Mouse (Mus musculus) small intestine, adult 2 months (tissue): ENCODE measurements around the gene Trim34b. TPM values are rescaled to one million over a fixed set of nuclear protein-coding genes. Genes with fewer than 3 reads are reported as not detected.
"Not testable (repeated sequence)": the region's sequence is repeated elsewhere in the genome, so short reads cannot be mapped to it uniquely, and the experiment has no call there.

ENCODE experiments used
- H3K27ac ChIP-seq: fragments of 200-500 bp; 2 replicates; pipeline ENCODE4 v1.5.1; 2012; ENCODE audit warnings: low read depth, low read length, control low read depth, inconsistent platforms; ENCODE audit not compliant: insufficient read depth
- H3K27me3 ChIP-seq: fragments of 200-500 bp; 2 replicates; pipeline ENCODE4 v1.6.1; 2012; ENCODE audit warnings: mild to moderate bottlenecking, moderate library complexity, low read length, inconsistent platforms; ENCODE audit not compliant: control insufficient read depth, insufficient read depth
- H3K36me3 ChIP-seq: fragments of 200-500 bp; 2 replicates; pipeline ENCODE4 v1.6.1; 2012; ENCODE audit warnings: mild to moderate bottlenecking, low read length, control low read depth, inconsistent platforms; ENCODE audit not compliant: control insufficient read depth, insufficient read depth
- H3K4me1 ChIP-seq: fragments of 200-500 bp; 2 replicates; pipeline ENCODE4 v1.6.1; 2012; ENCODE audit warnings: low read length, inconsistent platforms, mixed read lengths; ENCODE audit not compliant: control insufficient read depth, insufficient read depth, insufficient read length
- H3K4me3 ChIP-seq: fragments of 200-500 bp; 2 replicates; pipeline ENCODE4 v1.5.1; 2012; ENCODE audit warnings: low read depth, mild to moderate bottlenecking, control low read depth, inconsistent platforms, low read length, moderate library complexity
- CTCF ChIP-seq: fragments of 200-500 bp; IDR thresholded peaks from 2 replicates; pipeline ENCODE4 v1.5.1; 2012; ENCODE audit warnings: low read depth, mild to moderate bottlenecking, control low read depth, inconsistent platforms, low read length, moderate library complexity, mixed read lengths; ENCODE audit not compliant: insufficient replicate concordance, insufficient read length; ENCODE audit errors: extremely low read depth
- POLR2A ChIP-seq: fragments of 200-500 bp; IDR thresholded peaks from 2 replicates; pipeline ENCODE4 v1.6.1; 2012; ENCODE audit warnings: low read depth, mild to moderate bottlenecking, control low read depth, inconsistent platforms, low read length, moderate library complexity
- WGBS: fragments of 180-500 bp; shearing (Covaris S2); methylation state at CpG from one replicate; pipeline ENCODE4 v1.1.7; 2018; 5-methylcytosine and 5-hydroxymethylcytosine counted together
- polyA plus RNA-seq: library from polyadenylated mRNA; depleted of rRNA; stranded (reverse); fragments of >200 nt; gene quantifications from 2 replicates; pipeline ENCODE4 v1.2.3, GENCODE M21; 2012; rRNA removed

Gene Trim34b
- polyA plus RNA-seq, 1 experiment, result 0.10 TPM

- Histone ChIP-seq H3K27ac (peak overlapping the region; percentile 77), H3K36me3 (peaks cover 11% of the 10 kb centered on the region)
- H3K27me3 ChIP-seq, H3K4me1 ChIP-seq, H3K4me3 ChIP-seq: not testable (repeated sequence)
- WGBS, result 35% methylated on average over 4 of the region's 4 CpGs
Observed at GRCm38 (mm10) chr7:104348043-104348442, 18.8 kb downstream of the Trim34b start.

GRCm38 (mm10) chr7:104352717-104353599, 23.7 kb downstream of the Trim34b start, which contains the start of gene Trim12c:
Gene Trim12c (minus strand): TSS chr7:104353362.
- Histone ChIP-seq H3K27me3 (no peaks in the 10 kb centered on the region), H3K4me3 (peak within 1 kb of the TSS; percentile 56), H3K27ac (peak within 1 kb of the TSS; percentile 89), H3K36me3 (no peaks in the 10 kb centered on the region), H3K4me1 (peaks cover 6% of the 10 kb centered on the region; the same call in 1 of the 2 replicates)
- TF ChIP-seq POLR2A (peak; percentile 37; the same call in 1 of the 2 replicates), CTCF (no peak)
- WGBS, result under 1% methylated on average over 14 of the region's 14 CpGs

GRCm38 (mm10) chr7:104353600-104353967, 24.3 kb downstream of the Trim34b start:
- Histone ChIP-seq H3K36me3 (no peaks in the 10 kb centered on the region), H3K4me3 (no peak overlapping the region), H3K4me1 (0 out of 2 replicates have a peak, but pooled peaks cover 3% of the 10 kb centered on the region), H3K27me3 (no peaks in the 10 kb centered on the region), H3K27ac (peak overlapping the region; percentile 42)
- WGBS, result 50% methylated on average over 2 of the region's 2 CpGs
- TF ChIP-seq POLR2A (no peak), CTCF (no peak)

DNA sequence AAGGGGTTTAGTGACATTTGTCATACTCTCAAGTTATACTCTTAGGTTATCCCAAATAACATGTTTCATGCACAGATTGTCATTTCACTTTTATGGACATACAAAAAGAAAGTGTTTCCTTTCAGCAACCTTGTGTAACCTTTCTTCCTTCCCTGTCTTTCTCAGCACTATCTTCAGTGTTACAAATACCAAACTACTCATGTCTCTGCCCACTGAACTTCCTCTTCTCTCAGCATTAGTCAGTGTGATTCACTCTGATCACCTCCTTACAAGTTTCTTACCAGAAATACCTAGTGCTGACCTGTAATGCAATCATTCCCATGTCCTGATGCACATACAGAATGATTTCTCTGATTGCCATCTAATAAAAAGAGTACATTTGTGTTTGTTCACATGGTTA, 37.1 kb downstream of the Trim34b start:
- no peak for TF ChIP-seq CTCF
- TF ChIP-seq POLR2A, result no peak

DNA sequence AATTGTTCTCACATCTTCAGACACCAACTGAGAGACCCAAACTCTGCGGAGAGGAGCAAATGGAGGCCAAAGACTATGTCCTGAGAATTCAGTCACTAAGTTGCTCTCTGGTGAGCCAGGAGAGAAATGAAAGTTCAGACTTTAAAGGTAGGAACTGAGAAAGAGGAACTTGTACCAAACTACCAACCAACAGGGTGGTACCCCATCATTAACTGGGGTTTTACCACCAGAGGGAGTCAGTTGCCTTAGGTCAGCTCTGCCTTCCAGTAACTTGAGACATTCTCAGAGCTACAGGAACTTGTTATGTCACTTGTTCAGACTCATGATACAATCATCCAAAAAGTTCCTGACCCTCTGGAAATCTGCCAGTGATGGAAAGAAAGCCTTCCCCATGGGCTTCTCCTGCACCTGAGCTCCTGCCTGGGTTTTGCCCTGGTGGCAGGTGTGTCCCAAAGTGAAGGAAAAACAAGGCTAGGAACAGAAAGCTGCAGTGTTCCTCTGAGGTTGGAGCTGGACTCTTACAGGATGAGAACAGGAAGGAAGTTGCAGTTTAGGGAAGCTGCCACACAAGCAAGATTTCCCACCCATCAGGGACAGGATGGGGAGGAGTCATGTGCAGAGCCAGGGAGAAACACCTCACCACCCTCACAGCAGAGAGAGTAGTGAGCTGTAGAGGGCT, 40.6 kb downstream of the Trim34b start, which contains the start of gene Trim30b:
Trim30b (minus strand) TSS at position 149 of the 679 bp plus-strand sequence.
- Histone ChIP-seq H3K4me3 (no peak within 1 kb of the TSS), H3K27ac (0 out of 2 replicates have a peak within 1 kb of the TSS, but pooled peaks have one; percentile 15), H3K27me3 (no peaks in the 10 kb centered on the region), H3K4me1 (no peaks in the 10 kb centered on the region), H3K36me3 (no peaks in the 10 kb centered on the region)
- WGBS, result 74% methylated on average over 1 of the region's 1 CpGs
- TF ChIP-seq CTCF, result no peak
- TF ChIP-seq POLR2A, result no peak

More for the DNA sequence above, 37.1 kb downstream of the Trim34b start:
- no peaks in the 10 kb centered on the region for H3K4me1 ChIP-seq
- no peaks in the 10 kb centered on the region for H3K27me3 ChIP-seq
- H3K36me3 ChIP-seq, result no peaks in the 10 kb centered on the region
- no peak overlapping the region for H3K27ac ChIP-seq
- no peak overlapping the region for H3K4me3 ChIP-seq

Other genes starting within 250 kb of the Trim34b start
- gene Olfr645, start 244.0 kb upstream of the Trim34b start, polyA plus RNA-seq, result not detected in 2 replicates
- not detected in 2 replicates for gene Olfr646, start 224.6 kb upstream of the Trim34b start, polyA plus RNA-seq
- gene Ubqln5, start 199.6 kb upstream of the Trim34b start, polyA plus RNA-seq, result not detected in 2 replicates
- gene Olfr643, start 192.1 kb upstream of the Trim34b start, polyA plus RNA-seq, result not detected in 2 replicates
- gene Ubqln3, start 186.2 kb upstream of the Trim34b start, polyA plus RNA-seq, result not detected in 2 replicates
- gene Ubqlnl, start 178.9 kb upstream of the Trim34b start, polyA plus RNA-seq, result not detected in 2 replicates
- gene Olfm5, start 164.6 kb upstream of the Trim34b start, polyA plus RNA-seq, result not detected in 2 replicates
- gene Olfr648, start 146.1 kb upstream of the Trim34b start, polyA plus RNA-seq, result not detected in 2 replicates
- not detected in 2 replicates for gene Olfr649, start 133.5 kb upstream of the Trim34b start, polyA plus RNA-seq
- gene Trim6, start 110.7 kb upstream of the Trim34b start, polyA plus RNA-seq, result 0.44 and 0.61 TPM in 2 replicates
- 2.1 and 5.8 TPM in 2 replicates for gene Trim34a, start 85.0 kb upstream of the Trim34b start, polyA plus RNA-seq
- gene Trim5, start 41.4 kb upstream of the Trim34b start, polyA plus RNA-seq, result 0.67 and 0.70 TPM in 2 replicates
- gene Trim12a, start 14.0 kb upstream of the Trim34b start, polyA plus RNA-seq, result 2.8 and 5.9 TPM in 2 replicates
- gene Trim12c, start 23.9 kb downstream of the Trim34b start, polyA plus RNA-seq, result 0.77 and 2.2 TPM in 2 replicates
- gene Trim30b, start 40.4 kb downstream of the Trim34b start, polyA plus RNA-seq, result 0.09 TPM in 1 of 2 replicates, not detected in the other
- gene Trim30c, start 71.4 kb downstream of the Trim34b start, polyA plus RNA-seq, result not detected in 2 replicates
- gene Trim30a, start 135.7 kb downstream of the Trim34b start, polyA plus RNA-seq, result 0.62 and 1.9 TPM in 2 replicates
- 4.1 and 14.4 TPM in 2 replicates for gene Trim30d, start 178.4 kb downstream of the Trim34b start, polyA plus RNA-seq
- not detected in 2 replicates for gene Olfr651, start 220.7 kb downstream of the Trim34b start, polyA plus RNA-seq
- not detected in 2 replicates for gene Olfr652, start 231.4 kb downstream of the Trim34b start, polyA plus RNA-seq
- gene Olfr653, start 247.8 kb downstream of the Trim34b start, polyA plus RNA-seq, result not detected in 2 replicates